Mouse (Mus musculus) liver, postnatal 0 days (tissue): ENCODE results near the gene Mrpl52. TPM values are rescaled to one million over a fixed set of nuclear protein-coding genes. Genes with fewer than 3 reads are reported as not detected.
A peak's percentile ranks its signal among the peaks of the same experiment; 100 is the strongest.

Experiments used
- ATAC-seq: fragments of 200-750 bp; cut with Nextera tagmentation; 2 replicates; pipeline ENCODE4 v1.8.0; 2017; ENCODE audit warnings: mild to moderate bottlenecking, moderate library complexity
- DNase-seq: peaks from one replicate; pipeline ENCODE4 v3.0.0-alpha.2; 2016
- H3K27ac ChIP-seq: fragments of 300-500 bp; sonication (generic); 2 replicates; pipeline ENCODE4 v1.5.1; 2014; ENCODE audit warnings: antibody characterized with exemption, moderate library complexity, mild to moderate bottlenecking, low read depth
- H3K27me3 ChIP-seq: fragments of 300-500 bp; sonication (generic); 2 replicates; pipeline ENCODE4 v1.6.1; 2014; ENCODE audit warnings: low read length, control low read depth, mixed read lengths; ENCODE audit not compliant: insufficient read depth
- H3K36me3 ChIP-seq: fragments of 300-500 bp; sonication (generic); replicated peaks from 2 replicates; pipeline ENCODE4 v1.6.1; 2014; ENCODE audit warnings: mild to moderate bottlenecking, control low read depth, low read length, moderate library complexity, mixed read lengths; ENCODE audit not compliant: insufficient read depth
- H3K4me1 ChIP-seq: fragments of 300-500 bp; sonication (generic); 2 replicates; pipeline ENCODE4 v1.6.1; 2014; ENCODE audit warnings: antibody characterized with exemption, mild to moderate bottlenecking, control low read depth; ENCODE audit not compliant: insufficient read depth
- H3K4me2 ChIP-seq: fragments of 300-500 bp; sonication (generic); 2 replicates; pipeline ENCODE4 v1.6.1; 2014; ENCODE audit warnings: low read depth, mild to moderate bottlenecking, low read length, moderate library complexity, mixed read lengths
- H3K4me3 ChIP-seq: fragments of 300-500 bp; sonication (generic); 2 replicates; pipeline ENCODE4 v1.5.1; 2014; ENCODE audit warnings: low read depth, low read length
- H3K9ac ChIP-seq: fragments of 300-500 bp; sonication (generic); replicated peaks from 2 replicates; pipeline ENCODE4 v1.6.1; 2014; ENCODE audit warnings: mild to moderate bottlenecking, moderate library complexity
- H3K9me3 ChIP-seq: fragments of 300-500 bp; sonication (generic); 2 replicates; pipeline ENCODE4 v1.6.1; 2016; ENCODE audit warnings: mild to moderate bottlenecking, control low read depth, low read length, mixed read lengths
- CTCF ChIP-seq: sonication (generic); IDR thresholded peaks from 2 replicates; pipeline ENCODE4 v1.5.1; 2016; ENCODE audit warnings: antibody characterized with exemption, low read depth
- EP300 ChIP-seq: IDR thresholded peaks from 2 replicates; pipeline ENCODE4 v1.6.1; 2016; ENCODE audit warnings: antibody characterized with exemption, low read depth, mild to moderate bottlenecking
- WGBS: fragments of 180-500 bp; shearing (Covaris S2); extraction: QIAGEN DNeasy Blood & Tissue Kit; methylation state at CpG from one replicate; pipeline ENCODE4 v1.1.7; 2014; ENCODE audit not compliant: insufficient replicate concordance; 5-methylcytosine and 5-hydroxymethylcytosine counted together
- polyA plus RNA-seq: library from polyadenylated mRNA; unstranded; fragments of >200 nt; fragmentation: Nextera tagmentation; extraction: Ambion mirVana; gene quantifications from 2 replicates; pipeline ENCODE4 v1.2.1, GENCODE M21; 2015

The Mrpl52 gene
- polyA plus RNA-seq, 1 experiment from 2014 or later: 261 TPM

DNA sequence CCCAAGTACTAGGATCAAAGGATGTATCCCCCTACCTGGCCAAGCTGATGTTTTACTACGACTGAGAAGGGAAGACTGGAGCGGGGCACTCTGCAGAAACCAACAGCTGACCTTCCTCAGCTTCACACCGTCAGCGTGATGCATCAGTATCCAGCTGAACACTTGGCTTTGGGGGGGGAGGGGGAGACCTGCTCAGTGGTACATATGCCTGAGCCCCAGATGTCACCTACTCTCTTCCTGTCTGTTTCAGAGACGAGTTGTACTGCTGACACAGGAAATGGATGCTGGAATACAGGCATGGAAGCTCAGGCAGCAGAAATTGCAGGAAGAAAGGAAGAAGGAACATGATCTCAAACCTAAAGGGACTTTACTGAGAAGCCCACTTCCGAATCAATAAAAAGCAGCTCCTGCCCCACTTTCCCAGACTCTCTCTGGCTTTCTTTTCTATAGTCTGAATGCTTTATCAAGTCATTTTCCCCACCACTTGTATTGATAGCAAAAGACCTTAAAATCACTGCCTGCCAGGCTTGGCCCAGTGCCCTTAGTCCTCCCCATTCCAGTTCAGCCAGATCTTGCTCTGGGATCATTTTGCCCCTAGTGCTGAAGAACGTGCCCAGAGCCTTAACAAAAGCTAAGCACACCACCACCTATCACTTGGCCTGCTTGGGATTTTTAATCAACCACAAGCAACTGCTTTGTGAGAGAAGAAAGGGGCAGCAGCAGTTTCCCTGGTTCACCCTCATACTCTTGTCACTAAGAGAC is 2.8 kb downstream of the Mrpl52 start:
- Histone ChIP-seq H3K9me3 (no peaks in the 10 kb centered on the region), H3K4me2 (no peak overlapping the region; the same call in 1 of the 2 replicates), H3K4me1 (peaks cover 71% of the 10 kb centered on the region), H3K27me3 (peaks cover 6% of the 10 kb centered on the region; the same call in 1 of the 2 replicates), H3K36me3 (peaks cover 4% of the 10 kb centered on the region), H3K27ac (peak overlapping the region; percentile 92), H3K9ac (no peak overlapping the region), H3K4me3 (no peak overlapping the region)
- DNase-seq (no peak), ATAC-seq (no peak)
- 49% methylated on average over 7 of the region's 7 CpGs for WGBS
- TF ChIP-seq EP300 (no peak), CTCF (no peak)

GRCm38 (mm10) chr14:54430406-54431145 is 3.9 kb downstream of the Mrpl52 start:
- Histone ChIP-seq H3K27me3 (peaks cover 6% of the 10 kb centered on the region; the same call in 1 of the 2 replicates), H3K9ac (peak overlapping the region; percentile 93), H3K4me3 (peak overlapping the region; percentile 76), H3K36me3 (peaks cover 7% of the 10 kb centered on the region), H3K4me1 (peaks cover 61% of the 10 kb centered on the region), H3K4me2 (peak overlapping the region; percentile 90), H3K9me3 (no peaks in the 10 kb centered on the region), H3K27ac (peak overlapping the region; percentile 92)
- TF ChIP-seq CTCF (no peak), EP300 (no peak)
- ATAC-seq: peak; percentile 30; the same call in 1 of the 2 replicates
- WGBS: 22% methylated on average over 18 of the region's 18 CpGs
- peak; percentile 42 for DNase-seq

- ATAC-seq (peak; percentile 6; the same call in 1 of the 2 replicates), DNase-seq (peak; percentile 73)
- Histone ChIP-seq H3K4me3 (peak within 1 kb of the TSS; percentile 76), H3K27ac (peak within 1 kb of the TSS; percentile 92), H3K27me3 (peaks cover 6% of the 10 kb centered on the region; the same call in 1 of the 2 replicates), H3K36me3 (peaks cover 17% of the 10 kb centered on the region), H3K4me1 (peaks cover 53% of the 10 kb centered on the region), H3K9me3 (no peaks in the 10 kb centered on the region), H3K9ac (peak within 1 kb of the TSS; percentile 93), H3K4me2 (peak within 1 kb of the TSS; percentile 90)
- peak; percentile 49 for TF ChIP-seq CTCF
- peak; percentile 22; the same call in 1 of the 2 replicates for TF ChIP-seq EP300
- WGBS: 1% methylated on average over 48 of the region's 49 CpGs
Measured at GRCm38 (mm10) chr14:54431334-54432077, 4.8 kb downstream of the Mrpl52 start, which contains the start of gene Mmp14. Mmp14 (plus strand) TSS chr14:54431612.

DNA sequence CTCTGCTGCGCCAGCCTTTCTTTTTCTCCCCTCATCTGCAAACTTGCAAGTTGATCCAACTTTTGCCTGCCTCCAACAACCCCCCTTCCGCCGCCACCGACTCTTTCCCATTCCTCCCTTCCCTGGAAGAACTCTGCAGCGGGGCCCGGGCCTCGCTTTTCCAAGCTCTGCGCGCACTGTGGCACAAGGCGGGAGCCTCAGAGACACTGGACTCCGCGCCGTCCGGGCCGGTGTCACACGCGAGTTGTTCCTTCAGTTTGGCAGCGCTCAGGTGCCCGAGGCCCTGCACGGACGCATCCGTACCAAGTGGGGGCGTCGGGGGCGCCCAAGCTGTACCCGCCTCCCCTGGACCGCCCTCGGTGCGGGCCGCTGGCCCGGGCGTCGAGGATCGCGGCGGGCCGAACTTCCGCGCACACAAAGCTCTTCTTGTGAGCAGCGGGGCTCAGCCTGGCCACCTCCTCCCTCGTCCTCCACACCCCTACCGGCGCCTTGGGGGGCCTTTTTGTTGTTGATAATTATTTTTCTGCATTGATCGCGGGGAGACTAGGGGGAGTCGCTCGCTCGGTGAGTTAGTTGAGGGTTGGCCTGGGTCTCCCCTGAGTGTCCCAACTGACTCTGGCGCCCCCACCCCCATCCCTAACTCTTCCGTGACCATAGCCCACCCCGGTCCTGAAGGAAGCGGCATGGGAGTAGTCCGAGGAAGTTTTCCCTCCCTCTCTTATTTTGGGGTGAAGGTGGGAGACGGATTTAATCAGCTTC is 5.5 kb downstream of the Mrpl52 start:
- Histone ChIP-seq H3K27me3 (peaks cover 6% of the 10 kb centered on the region; the same call in 1 of the 2 replicates), H3K9ac (peak overlapping the region; percentile 93), H3K9me3 (no peaks in the 10 kb centered on the region), H3K36me3 (peaks cover 18% of the 10 kb centered on the region), H3K4me2 (peak overlapping the region; percentile 90), H3K27ac (peak overlapping the region; percentile 92), H3K4me3 (peak overlapping the region; percentile 76), H3K4me1 (peaks cover 49% of the 10 kb centered on the region)
- DNase-seq: peak; percentile 61
- WGBS: 5% methylated on average over 54 of the region's 54 CpGs
- TF ChIP-seq EP300: no peak
- peak; percentile 31; the same call in 1 of the 2 replicates for TF ChIP-seq CTCF
- ATAC-seq: peak; percentile 31
